Mouse (Mus musculus) kidney, adult 9 months (tissue): ENCODE measurements around the gene Ncam2.

Experiments used
- DNase-seq: peaks from one replicate; pipeline ENCODE4 v3.0.0; 2022

Ncam2 gene

GRCm38 (mm10) chr16:81200201-81201071 is at the start of gene Ncam2:
Ncam2 (plus strand) TSS chr16:81200697.
- peak; percentile 56 for DNase-seq

- DNase-seq, result no peak
Observed at GRCm38 (mm10) chr16:81170828-81171227, 29.7 kb upstream of the Ncam2 start.

GRCm38 (mm10) chr16:81175302-81175943 is 25.1 kb upstream of the Ncam2 start:
- DNase-seq, result peak; percentile 67

- no peak for DNase-seq
Observed at GRCm38 (mm10) chr16:81179801-81180200, 20.7 kb upstream of the Ncam2 start.

- DNase-seq, result no peak
Observed at GRCm38 (mm10) chr16:81187579-81188179, 12.8 kb upstream of the Ncam2 start.

GRCm38 (mm10) chr16:81191621-81192020 is 8.9 kb upstream of the Ncam2 start:
- peak; percentile 75 for DNase-seq

GRCm38 (mm10) chr16:81192607-81193006 is 7.9 kb upstream of the Ncam2 start:
- no peak for DNase-seq

- no peak for DNase-seq
Observed at GRCm38 (mm10) chr16:81199467-81199866, 1.0 kb upstream of the Ncam2 start.

- DNase-seq, result no peak
Observed at GRCm38 (mm10) chr16:81201471-81201870, 974 bp downstream of the Ncam2 start.

GRCm38 (mm10) chr16:81201992-81202391 is 1.5 kb downstream of the Ncam2 start:
- peak; percentile 45 for DNase-seq

GRCm38 (mm10) chr16:81202721-81203161 is 2.2 kb downstream of the Ncam2 start:
- DNase-seq, result no peak

- DNase-seq, result no peak
Observed at GRCm38 (mm10) chr16:81204405-81205034, 4.0 kb downstream of the Ncam2 start.

- no peak for DNase-seq
Observed at GRCm38 (mm10) chr16:81221176-81221575, 20.7 kb downstream of the Ncam2 start.

GRCm38 (mm10) chr16:81223841-81224240 is 23.3 kb downstream of the Ncam2 start:
- no peak for DNase-seq

- DNase-seq, result no peak
Observed at GRCm38 (mm10) chr16:81224253-81224652, 23.8 kb downstream of the Ncam2 start.

- no peak for DNase-seq
Observed at GRCm38 (mm10) chr16:81254875-81255274, 54.4 kb downstream of the Ncam2 start.

- no peak for DNase-seq
Observed at GRCm38 (mm10) chr16:81260429-81260828, 59.9 kb downstream of the Ncam2 start.

- no peak for DNase-seq
Observed at GRCm38 (mm10) chr16:81273597-81274360, 73.3 kb downstream of the Ncam2 start.

- DNase-seq, result peak; percentile 60
Observed at GRCm38 (mm10) chr16:81284241-81284640, 83.7 kb downstream of the Ncam2 start.

GRCm38 (mm10) chr16:81284859-81285837 is 84.7 kb downstream of the Ncam2 start:
- no peak for DNase-seq

- DNase-seq, result no peak
Observed at GRCm38 (mm10) chr16:81285882-81286281, 85.4 kb downstream of the Ncam2 start.
